Mouse (Mus musculus) stomach, embryonic 16.5 days (tissue): ENCODE data around the gene Pde11a. TPM values are rescaled to one million over a fixed set of nuclear protein-coding genes. Genes with fewer than 3 reads are reported as not detected.

Source experiments
- ATAC-seq: fragments of 200-750 bp; cut with Nextera tagmentation; 2 replicates; pipeline ENCODE4 v1.8.0; 2017; ENCODE audit warnings: moderate number of reproducible peaks, moderate TSS enrichment; ENCODE audit not compliant: insufficient read depth, low FRiP score
- H3K27ac ChIP-seq: fragments of 300-500 bp; sonication (generic); 2 replicates; pipeline ENCODE4 v1.5.1; 2014; ENCODE audit warnings: low read length
- H3K27me3 ChIP-seq: fragments of 300-500 bp; sonication (generic); 2 replicates; pipeline ENCODE4 v1.6.1; 2014; ENCODE audit warnings: low read length, control low read depth, mixed read lengths; ENCODE audit not compliant: control insufficient read depth, insufficient read depth
- H3K36me3 ChIP-seq: fragments of 300-500 bp; sonication (generic); 2 replicates; pipeline ENCODE4 v1.6.1; 2014; ENCODE audit warnings: low read length; ENCODE audit not compliant: control insufficient read depth, insufficient read depth
- H3K4me1 ChIP-seq: fragments of 300-500 bp; sonication (generic); 2 replicates; pipeline ENCODE4 v1.6.1; 2014; ENCODE audit warnings: low read length, control low read depth, mixed read lengths; ENCODE audit not compliant: control insufficient read depth, insufficient read depth
- H3K4me2 ChIP-seq: fragments of 300-500 bp; sonication (generic); 2 replicates; pipeline ENCODE4 v1.6.1; 2014; ENCODE audit warnings: low read depth, low read length, mixed read lengths
- H3K4me3 ChIP-seq: fragments of 300-500 bp; sonication (generic); replicated peaks from 2 replicates; pipeline ENCODE4 v1.5.1; 2014; ENCODE audit warnings: mild to moderate bottlenecking, low read length
- H3K9ac ChIP-seq: fragments of 300-500 bp; sonication (generic); 2 replicates; pipeline ENCODE4 v1.6.1; 2014; ENCODE audit warnings: low read length
- H3K9me3 ChIP-seq: fragments of 300-500 bp; sonication (generic); replicated peaks from 2 replicates; pipeline ENCODE4 v1.6.1; 2016; ENCODE audit warnings: low read length, control low read depth; ENCODE audit not compliant: control insufficient read depth
- WGBS: fragments of 180-500 bp; shearing (Covaris S2); extraction: QIAGEN DNeasy Blood & Tissue Kit; methylation state at CpG from one replicate; pipeline ENCODE4 v1.1.7; 2014; 5-methylcytosine and 5-hydroxymethylcytosine counted together
- polyA plus RNA-seq: library from polyadenylated mRNA; unstranded; fragments of >200 nt; fragmentation: Nextera tagmentation; extraction: Ambion mirVana; gene quantifications from 2 replicates; pipeline ENCODE4 v1.2.1, GENCODE M21; 2015

Pde11a gene
- polyA plus RNA-seq, 1 experiment from 2014 or later, result 0.08 TPM

- ATAC-seq, result no peak
Observed at GRCm38 (mm10) chr2:76050911-76051310, 287.7 kb downstream of the Pde11a start.

GRCm38 (mm10) chr2:76050092-76050491 is 288.5 kb downstream of the Pde11a start:
- Histone ChIP-seq H3K4me3 (no peak overlapping the region), H3K4me2 (no peak overlapping the region), H3K36me3 (no peaks in the 10 kb centered on the region), H3K9me3 (no peaks in the 10 kb centered on the region), H3K4me1 (no peaks in the 10 kb centered on the region), H3K27ac (no peak overlapping the region), H3K27me3 (no peaks in the 10 kb centered on the region), H3K9ac (no peak overlapping the region)
- 73% methylated on average over 10 of the region's 10 CpGs for WGBS
- no peak for ATAC-seq

More at GRCm38 (mm10) chr2:76050911-76051310, 287.7 kb downstream of the Pde11a start:
- Histone ChIP-seq H3K36me3 (no peaks in the 10 kb centered on the region), H3K4me2 (no peak overlapping the region), H3K27me3 (no peaks in the 10 kb centered on the region), H3K9ac (no peak overlapping the region), H3K4me3 (no peak overlapping the region), H3K9me3 (no peaks in the 10 kb centered on the region), H3K27ac (no peak overlapping the region), H3K4me1 (no peaks in the 10 kb centered on the region)
- 69% methylated on average over 4 of the region's 4 CpGs for WGBS

GRCm38 (mm10) chr2:76049529-76049928 is 289.0 kb downstream of the Pde11a start:
- 65% methylated on average over 8 of the region's 8 CpGs for WGBS
- Histone ChIP-seq H3K36me3 (no peaks in the 10 kb centered on the region), H3K27ac (no peak overlapping the region), H3K4me3 (no peak overlapping the region), H3K27me3 (no peaks in the 10 kb centered on the region), H3K4me2 (no peak overlapping the region), H3K4me1 (no peaks in the 10 kb centered on the region), H3K9me3 (no peaks in the 10 kb centered on the region), H3K9ac (no peak overlapping the region)
- ATAC-seq, result no peak

- no peak for ATAC-seq
- Histone ChIP-seq H3K9me3 (no peaks in the 10 kb centered on the region), H3K9ac (no peak overlapping the region), H3K4me2 (no peak overlapping the region), H3K4me3 (no peak overlapping the region), H3K4me1 (no peaks in the 10 kb centered on the region), H3K27me3 (no peaks in the 10 kb centered on the region), H3K36me3 (no peaks in the 10 kb centered on the region), H3K27ac (no peak overlapping the region)
- WGBS, result 89% methylated on average over 12 of the region's 12 CpGs
Observed at GRCm38 (mm10) chr2:76047740-76048139, 290.8 kb downstream of the Pde11a start.

- 80% methylated on average over 10 of the region's 10 CpGs for WGBS
- H3K36me3 ChIP-seq, result no peaks in the 10 kb centered on the region
- H3K4me3 ChIP-seq, result no peak overlapping the region
Observed at GRCm38 (mm10) chr2:76042210-76042609, 296.4 kb downstream of the Pde11a start.

GRCm38 (mm10) chr2:76040116-76040515 is 298.5 kb downstream of the Pde11a start:
- H3K36me3 ChIP-seq, result no peaks in the 10 kb centered on the region
- no peak overlapping the region for H3K4me2 ChIP-seq
- no peak overlapping the region for H3K4me3 ChIP-seq
- no peaks in the 10 kb centered on the region for H3K4me1 ChIP-seq
- H3K9ac ChIP-seq, result no peak overlapping the region
- ATAC-seq, result no peak
- no peaks in the 10 kb centered on the region for H3K9me3 ChIP-seq
- WGBS, result 94% methylated on average over 7 of the region's 7 CpGs
- no peak overlapping the region for H3K27ac ChIP-seq
- H3K27me3 ChIP-seq, result no peaks in the 10 kb centered on the region

More at GRCm38 (mm10) chr2:76042210-76042609, 296.4 kb downstream of the Pde11a start:
- Histone ChIP-seq H3K4me1 (no peaks in the 10 kb centered on the region), H3K27ac (no peak overlapping the region), H3K9me3 (no peaks in the 10 kb centered on the region), H3K9ac (no peak overlapping the region), H3K4me2 (no peak overlapping the region), H3K27me3 (no peaks in the 10 kb centered on the region)
- no peak for ATAC-seq

GRCm38 (mm10) chr2:76030080-76030479 is 308.5 kb downstream of the Pde11a start:
- Histone ChIP-seq H3K4me1 (peaks cover 16% of the 10 kb centered on the region), H3K27me3 (no peaks in the 10 kb centered on the region), H3K9ac (no peak overlapping the region), H3K9me3 (no peaks in the 10 kb centered on the region), H3K4me2 (peak overlapping the region; percentile 40), H3K36me3 (no peaks in the 10 kb centered on the region), H3K4me3 (no peak overlapping the region), H3K27ac (no peak overlapping the region)
- no peak for ATAC-seq
- WGBS, result 37% methylated on average over 8 of the region's 8 CpGs

GRCm38 (mm10) chr2:76029081-76029901 is 309.3 kb downstream of the Pde11a start:
- H3K27ac ChIP-seq, result 0 out of 2 replicates have a peak overlapping the region, but pooled peaks have one; percentile 7

GRCm38 (mm10) chr2:76016890-76017289 is 321.7 kb downstream of the Pde11a start:
- Histone ChIP-seq H3K4me1 (no peaks in the 10 kb centered on the region), H3K27ac (no peak overlapping the region), H3K4me2 (no peak overlapping the region), H3K9ac (no peak overlapping the region), H3K9me3 (no peaks in the 10 kb centered on the region), H3K36me3 (no peaks in the 10 kb centered on the region), H3K4me3 (no peak overlapping the region), H3K27me3 (no peaks in the 10 kb centered on the region)
- WGBS, result 24% methylated on average over 7 of the region's 7 CpGs
- ATAC-seq, result no peak

More at GRCm38 (mm10) chr2:76029081-76029901, 309.3 kb downstream of the Pde11a start:
- WGBS, result 22% methylated on average over 20 of the region's 20 CpGs
- H3K4me2 ChIP-seq, result peak overlapping the region; percentile 40
- H3K27me3 ChIP-seq, result no peaks in the 10 kb centered on the region
- ATAC-seq, result no peak
- no peaks in the 10 kb centered on the region for H3K36me3 ChIP-seq
- peak overlapping the region; percentile 13 for H3K4me3 ChIP-seq
- H3K9ac ChIP-seq, result peak overlapping the region; percentile 20; the same call in 1 of the 2 replicates
- H3K4me1 ChIP-seq, result peaks cover 16% of the 10 kb centered on the region
- no peaks in the 10 kb centered on the region for H3K9me3 ChIP-seq
